Mouse (Mus musculus) ovary, postnatal 10 days (tissue): ENCODE results near the gene Arhgdib.
"Not testable (repeated sequence)": the region's sequence is repeated elsewhere in the genome, so short reads cannot be mapped to it uniquely, and the experiment has no call there.

ENCODE experiments used
- DNase-seq: peaks from one replicate; pipeline ENCODE4 v3.0.0; 2022; ENCODE audit warnings: low spot score

Arhgdib gene

DNA sequence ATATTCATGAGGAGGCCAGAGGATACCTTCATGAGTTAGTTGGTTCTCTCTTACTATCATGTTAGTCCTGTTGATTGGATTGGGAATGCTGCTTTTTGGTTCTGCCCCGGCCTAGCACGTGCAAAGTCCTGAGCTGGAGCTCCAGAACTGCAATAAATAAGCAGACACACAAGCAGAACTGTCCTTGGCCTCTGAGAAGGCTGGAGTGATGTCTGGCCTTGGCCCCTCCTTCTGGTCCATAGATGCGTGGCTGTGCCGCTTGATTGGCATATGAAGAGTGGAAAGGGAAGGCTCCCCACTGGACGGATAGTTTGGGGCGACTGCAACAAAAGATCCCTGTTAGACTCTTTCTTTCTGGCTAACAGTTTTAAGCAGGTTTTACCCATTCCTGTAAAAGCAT lies 52.6 kb downstream of the Arhgdib start:
- DNase-seq, result no peak

DNA sequence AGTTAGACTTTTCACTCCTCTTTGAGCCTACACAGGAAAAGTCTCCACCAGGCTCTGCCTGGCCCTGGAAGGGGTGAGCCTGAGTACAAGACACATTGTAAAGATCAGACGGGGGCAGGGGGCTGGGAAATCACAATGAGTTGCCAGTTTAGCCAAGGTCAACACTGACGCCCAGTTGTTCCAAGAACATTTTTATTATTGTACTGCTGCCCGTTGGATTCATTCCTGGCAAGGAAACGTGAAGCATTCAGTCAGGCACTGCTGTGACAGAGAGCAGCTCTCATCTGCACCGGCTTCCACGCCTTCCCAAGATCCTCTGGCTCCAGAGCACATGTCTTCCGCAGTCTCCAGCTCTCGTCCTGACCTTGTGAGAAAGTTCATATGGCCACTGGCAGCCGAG lies 53.8 kb downstream of the Arhgdib start:
- no peak for DNase-seq

- not testable (repeated sequence) for DNase-seq
These were observed 56.9 kb downstream of the Arhgdib start for GRCm38 (mm10) chr6:136884766-136885165.

- no peak for DNase-seq
These were observed 57.7 kb downstream of the Arhgdib start for GRCm38 (mm10) chr6:136883961-136884360.

DNA sequence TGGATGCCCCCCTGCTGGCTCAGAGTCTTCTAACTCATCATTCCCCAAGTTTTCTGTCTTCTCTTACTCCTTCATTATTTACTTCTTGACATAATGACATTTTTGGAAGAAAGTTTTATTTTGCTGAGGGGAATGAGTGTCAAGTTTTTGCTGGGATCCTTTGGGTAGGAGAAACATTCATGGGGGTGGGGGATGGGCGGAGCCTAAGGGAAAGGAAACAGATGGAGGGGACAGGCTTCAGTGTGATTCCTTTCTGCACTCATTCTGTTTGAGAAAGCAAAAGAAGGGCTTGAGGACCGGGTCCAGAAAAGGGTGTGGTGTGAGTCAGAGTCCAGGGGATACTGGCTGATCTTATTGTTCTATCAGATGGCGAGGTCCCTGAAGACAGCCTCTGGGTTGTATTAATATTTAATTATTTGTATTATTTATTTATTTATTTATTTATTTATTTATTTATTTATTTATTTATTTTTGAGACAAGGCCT lies 58.2 kb downstream of the Arhgdib start:
- no peak for DNase-seq

- DNase-seq, result no peak
These were observed 60.0 kb downstream of the Arhgdib start for GRCm38 (mm10) chr6:136881678-136882077.

DNA sequence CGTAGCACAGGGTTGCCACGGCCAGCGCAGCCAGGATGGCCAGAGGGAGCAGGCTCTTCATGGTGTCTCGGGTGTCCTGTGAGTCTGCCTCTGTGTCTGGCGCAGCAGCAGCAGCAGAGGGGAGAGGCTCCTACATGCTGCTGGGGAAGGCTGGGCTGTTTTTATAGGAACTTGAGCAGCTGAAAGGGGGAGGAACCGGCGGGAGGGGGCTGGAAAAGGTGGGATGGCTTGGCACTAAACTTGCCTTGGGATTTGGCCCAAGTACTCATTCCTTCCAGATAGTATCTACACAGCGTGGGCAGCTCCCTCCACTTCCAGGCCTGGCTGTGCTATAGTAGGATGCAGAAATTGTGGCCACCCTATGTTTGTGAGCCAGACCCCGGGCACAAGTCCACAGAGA lies 66.0 kb downstream of the Arhgdib start, which contains the start of gene Mgp:
TSS of gene Mgp (minus strand) at position 154 of the 400 bp plus-strand sequence.
- no peak for DNase-seq

DNA sequence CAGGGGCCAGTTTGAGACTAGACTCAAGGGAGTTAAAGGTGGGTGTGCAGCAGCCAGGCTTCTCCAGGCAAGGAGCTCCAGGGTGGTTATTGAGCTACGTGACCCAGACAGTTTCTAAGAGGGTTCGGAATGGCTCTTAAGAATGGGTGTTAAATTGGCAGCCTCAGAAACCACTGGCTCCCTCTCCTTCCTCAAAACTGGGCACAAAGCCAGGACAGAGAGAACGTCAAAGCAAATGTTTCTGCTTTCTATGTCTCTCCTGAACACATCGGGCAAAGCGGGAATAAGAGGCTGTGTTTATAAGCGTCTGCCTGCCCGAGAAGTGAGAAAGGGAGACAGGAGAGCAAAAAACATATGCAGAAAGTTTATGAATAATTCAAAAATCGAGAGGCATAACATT lies 67.1 kb downstream of the Arhgdib start:
- DNase-seq, result no peak
